Comparison of ENCODE assay signal across 17 mouse cellular contexts in genomic region chr9:70598271-70598670, GRCm38 (mm10).
"Had no signal": no experiment of that assay in that cellular context is flagged by ENCODE, and none has a peak within 500 bp of the region (broad histone marks: within the 10 kb centered on the region; RNA-seq: fewer than 3 reads in every experiment).

No protein-coding gene starts in this region.

- H3K4me1 ChIP-seq: lung, embryonic 15.5 days; midbrain, embryonic 13.5 days; midbrain, embryonic 15.5 days; neural tube, embryonic 12.5 days; stomach, embryonic 15.5 days had no signal

- H3K9ac ChIP-seq: lung, embryonic 15.5 days; midbrain, embryonic 13.5 days; midbrain, embryonic 15.5 days; neural tube, embryonic 12.5 days; stomach, embryonic 15.5 days had no signal

- H3K4me2 ChIP-seq: lung, embryonic 15.5 days; midbrain, embryonic 11.5 days; midbrain, embryonic 13.5 days; midbrain, embryonic 15.5 days; neural tube, embryonic 12.5 days; stomach, embryonic 15.5 days had no signal

- DNase-seq: lung, adult 2 months; lung, postnatal 14 days; lung, postnatal 36 days; right cerebral cortex, postnatal 14 days; thymus, adult 2 months; thymus, postnatal 25 days; thymus, postnatal 4 days had no signal

- H3K9me3 ChIP-seq: lung, embryonic 15.5 days; megakaryocyte, embryonic 14.5 days; midbrain, embryonic 13.5 days; midbrain, embryonic 15.5 days; neural tube, embryonic 12.5 days; stomach, embryonic 15.5 days had no signal

- H3K27me3 ChIP-seq: lung, embryonic 15.5 days; megakaryocyte, embryonic 14.5 days; midbrain, embryonic 13.5 days; midbrain, embryonic 15.5 days; neural tube, embryonic 12.5 days; stomach, embryonic 15.5 days had no signal

- ATAC-seq: lung, postnatal 0 days; midbrain, embryonic 13.5 days; midbrain, embryonic 15.5 days had no signal

- H3K27ac ChIP-seq: lung, embryonic 15.5 days; macrophage; midbrain, embryonic 13.5 days; midbrain, embryonic 15.5 days; neural tube, embryonic 12.5 days; stomach, embryonic 15.5 days; stomach, postnatal 0 days had no signal

- H3K4me3 ChIP-seq: lung, embryonic 15.5 days; megakaryocyte, embryonic 14.5 days; midbrain, embryonic 13.5 days; midbrain, embryonic 15.5 days; neural tube, embryonic 12.5 days; stomach, embryonic 15.5 days had no signal
